Mouse (Mus musculus) stomach, postnatal 0 days (tissue): ENCODE measurements at regions not wholly inside any gene's neighbourhood (a gene's known extent, or its start where the extent isn't known, plus 50 kb on each side); places are given as distances from the start of the nearest gene placed in this dataset.

ENCODE experiments used
- CTCF ChIP-seq: IDR thresholded peaks from 2 replicates; pipeline ENCODE4 v1.5.1; 2016; ENCODE audit warnings: antibody characterized with exemption, low read depth, mild to moderate bottlenecking, moderate library complexity
- EP300 ChIP-seq: optimal IDR thresholded peaks from 2 replicates; pipeline ENCODE3; 2016; ENCODE audit warnings: antibody characterized with exemption

GRCm38 (mm10) chr9:61274020-61274419 is 98.1 kb upstream of the Tle3 start:
- TF ChIP-seq CTCF (no peak), EP300 (no peak)
